Mouse (Mus musculus): ENCODE data around the gene Plekhm3.

DNA sequence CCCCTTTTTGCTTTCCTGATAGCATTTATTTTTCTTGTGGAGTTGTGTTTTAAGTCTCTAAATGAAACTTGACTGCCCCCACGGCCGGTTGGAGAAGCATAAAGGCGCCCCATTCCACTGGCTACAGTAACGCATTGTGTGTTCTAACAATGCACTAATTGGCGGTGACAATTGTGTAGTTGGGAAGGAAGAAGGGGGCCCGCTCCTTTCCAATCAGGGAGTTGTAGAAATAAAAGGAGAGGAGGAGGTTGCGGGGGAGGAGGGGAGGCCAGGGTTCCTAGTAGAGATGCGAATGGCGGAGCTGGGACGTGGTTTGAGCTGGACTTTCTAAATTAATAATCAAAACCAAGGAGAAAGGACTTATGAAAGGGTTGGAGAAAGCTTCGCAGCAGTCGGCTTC lies 176.8 kb downstream of the Plekhm3 start:
- TF ChIP-seq GATA1 (IDR thresholded peaks at IDR 0.05; ENCODE audit: low read length) = no peak
- no peak for TF ChIP-seq TAL1 (IDR thresholded peaks at IDR 0.05; ENCODE audit: low read length)

Measured in erythroblast, embryonic 14.5 days (primary cell).